Mouse (Mus musculus) limb, embryonic 15.5 days (tissue): ENCODE results near the gene Cacna1c. TPM values are rescaled to one million over a fixed set of nuclear protein-coding genes. Genes with fewer than 3 reads are reported as not detected.

ENCODE experiments used
- ATAC-seq: fragments of 200-750 bp; cut with Nextera tagmentation; 2 replicates; pipeline ENCODE4 v1.8.0; 2017; ENCODE audit warnings: low read depth, moderate TSS enrichment; ENCODE audit not compliant: insufficient number of reproducible peaks, low FRiP score, low TSS enrichment
- H3K27ac ChIP-seq: fragments of 300-500 bp; sonication (generic); 2 replicates; pipeline ENCODE4 v1.5.1; 2015; ENCODE audit warnings: moderate library complexity, mild to moderate bottlenecking, inconsistent platforms
- H3K27me3 ChIP-seq: fragments of 300-500 bp; sonication (generic); 2 replicates; pipeline ENCODE4 v1.6.1; 2015; ENCODE audit warnings: inconsistent platforms
- H3K36me3 ChIP-seq: fragments of 300-500 bp; sonication (generic); 2 replicates; pipeline ENCODE4 v1.6.1; 2015; ENCODE audit warnings: inconsistent platforms
- H3K4me1 ChIP-seq: fragments of 300-500 bp; sonication (generic); 2 replicates; pipeline ENCODE4 v1.6.1; 2015; ENCODE audit warnings: inconsistent platforms
- H3K4me2 ChIP-seq: fragments of 300-500 bp; sonication (generic); 2 replicates; pipeline ENCODE4 v1.6.1; 2015; ENCODE audit warnings: mild to moderate bottlenecking, inconsistent platforms
- H3K4me3 ChIP-seq: fragments of 300-500 bp; sonication (generic); 2 replicates; pipeline ENCODE4 v1.5.1; 2015; ENCODE audit warnings: mild to moderate bottlenecking, inconsistent platforms
- H3K9ac ChIP-seq: fragments of 300-500 bp; sonication (generic); 2 replicates; pipeline ENCODE4 v1.6.1; 2015; ENCODE audit warnings: inconsistent platforms
- H3K9me3 ChIP-seq: fragments of 300-500 bp; sonication (generic); 2 replicates; pipeline ENCODE4 v1.6.1; 2016; ENCODE audit warnings: inconsistent platforms
- WGBS: fragments of 180-500 bp; shearing (Covaris S2); methylation state at CpG from one replicate; pipeline ENCODE4 v1.1.7; 2015; 5-methylcytosine and 5-hydroxymethylcytosine counted together
- polyA plus RNA-seq: library from polyadenylated mRNA; unstranded; fragments of >200 nt; fragmentation: Nextera tagmentation; extraction: Ambion mirVana; gene quantifications from 2 replicates; pipeline ENCODE4 v1.2.1, GENCODE M21; 2015

Cacna1c gene
- polyA plus RNA-seq, 1 experiment from 2014 or later = 6.2 TPM

- whole genome bisulfite sequencing = 55% methylated on average over 7 of the region's 7 CpGs
- Histone ChIP-seq H3K27me3 (no peaks in the 10 kb centered on the region), H3K36me3 (no peaks in the 10 kb centered on the region), H3K9me3 (no peaks in the 10 kb centered on the region), H3K4me3 (no peak overlapping the region), H3K27ac (no peak overlapping the region), H3K4me2 (no peak overlapping the region), H3K4me1 (0 out of 2 replicates have a peak, but pooled peaks cover 3% of the 10 kb centered on the region), H3K9ac (no peak overlapping the region)
- ATAC-seq = no peak
Measured at GRCm38 (mm10) chr6:118870241-118870841, 325.9 kb downstream of the Cacna1c start.

DNA sequence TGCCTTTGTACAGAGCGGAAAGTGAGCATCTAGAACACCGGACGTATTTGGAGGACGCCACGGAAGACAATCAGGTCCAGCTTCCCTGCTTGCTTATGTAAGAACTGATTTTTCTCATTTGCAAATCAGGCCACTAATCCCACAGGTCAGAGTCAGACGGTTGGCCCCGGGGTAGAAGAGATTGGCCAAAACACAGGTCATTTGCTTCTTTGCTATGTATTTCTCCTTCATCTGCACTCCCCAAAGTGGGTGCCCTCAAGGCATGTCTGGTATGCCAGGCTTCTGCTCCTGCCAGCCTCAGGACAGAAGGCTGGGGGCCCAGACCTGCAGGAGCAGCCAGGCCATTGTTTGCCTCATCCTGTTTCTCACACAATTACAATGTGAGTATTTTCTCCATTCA, 328.8 kb downstream of the Cacna1c start:
- H3K27ac ChIP-seq = no peak overlapping the region
- no peak overlapping the region for H3K4me3 ChIP-seq
- H3K4me1 ChIP-seq = peaks cover 3% of the 10 kb centered on the region; the same call in 1 of the 2 replicates
- 86% methylated on average over 7 of the region's 7 CpGs for WGBS
- H3K36me3 ChIP-seq = no peaks in the 10 kb centered on the region
- H3K9me3 ChIP-seq = no peaks in the 10 kb centered on the region
- H3K4me2 ChIP-seq = no peak overlapping the region
- no peak for ATAC-seq
- H3K27me3 ChIP-seq = no peaks in the 10 kb centered on the region
- H3K9ac ChIP-seq = no peak overlapping the region

DNA sequence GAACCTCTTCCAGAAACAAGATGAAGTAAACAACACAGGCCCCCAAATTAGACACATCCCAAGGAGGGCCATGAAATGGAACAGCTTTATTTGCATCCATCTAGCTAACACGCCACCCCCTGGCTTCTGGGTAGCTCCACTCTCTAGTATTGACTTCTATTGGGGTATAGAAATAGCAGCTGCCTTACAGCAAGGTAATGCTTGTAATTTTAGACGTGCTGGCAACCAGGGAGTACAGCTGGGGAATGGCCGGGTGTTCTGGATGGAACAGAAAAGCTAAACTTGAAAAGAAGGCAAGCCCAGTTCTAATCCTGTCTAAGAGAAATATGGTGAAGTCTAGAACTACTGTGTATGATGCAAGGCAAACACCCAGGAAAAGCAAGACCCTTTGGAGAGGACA, 329.3 kb downstream of the Cacna1c start:
- peaks cover 3% of the 10 kb centered on the region; the same call in 1 of the 2 replicates for H3K4me1 ChIP-seq
- ATAC-seq = no peak
- WGBS = 38% methylated on average over 3 of the region's 3 CpGs
- no peak overlapping the region for H3K4me3 ChIP-seq
- H3K27me3 ChIP-seq = no peaks in the 10 kb centered on the region
- no peak overlapping the region for H3K9ac ChIP-seq
- no peaks in the 10 kb centered on the region for H3K36me3 ChIP-seq
- H3K27ac ChIP-seq = no peak overlapping the region
- H3K9me3 ChIP-seq = no peaks in the 10 kb centered on the region
- H3K4me2 ChIP-seq = no peak overlapping the region

- peaks cover 3% of the 10 kb centered on the region; the same call in 1 of the 2 replicates for H3K4me1 ChIP-seq
- H3K9me3 ChIP-seq = no peaks in the 10 kb centered on the region
- no peaks in the 10 kb centered on the region for H3K27me3 ChIP-seq
- no peak overlapping the region for H3K9ac ChIP-seq
- WGBS = 83% methylated on average over 5 of the region's 5 CpGs
- H3K36me3 ChIP-seq = no peaks in the 10 kb centered on the region
- H3K4me3 ChIP-seq = no peak overlapping the region
- no peak for ATAC-seq
- no peak overlapping the region for H3K4me2 ChIP-seq
- no peak overlapping the region for H3K27ac ChIP-seq
Measured at GRCm38 (mm10) chr6:118865777-118866380, 330.3 kb downstream of the Cacna1c start.

DNA sequence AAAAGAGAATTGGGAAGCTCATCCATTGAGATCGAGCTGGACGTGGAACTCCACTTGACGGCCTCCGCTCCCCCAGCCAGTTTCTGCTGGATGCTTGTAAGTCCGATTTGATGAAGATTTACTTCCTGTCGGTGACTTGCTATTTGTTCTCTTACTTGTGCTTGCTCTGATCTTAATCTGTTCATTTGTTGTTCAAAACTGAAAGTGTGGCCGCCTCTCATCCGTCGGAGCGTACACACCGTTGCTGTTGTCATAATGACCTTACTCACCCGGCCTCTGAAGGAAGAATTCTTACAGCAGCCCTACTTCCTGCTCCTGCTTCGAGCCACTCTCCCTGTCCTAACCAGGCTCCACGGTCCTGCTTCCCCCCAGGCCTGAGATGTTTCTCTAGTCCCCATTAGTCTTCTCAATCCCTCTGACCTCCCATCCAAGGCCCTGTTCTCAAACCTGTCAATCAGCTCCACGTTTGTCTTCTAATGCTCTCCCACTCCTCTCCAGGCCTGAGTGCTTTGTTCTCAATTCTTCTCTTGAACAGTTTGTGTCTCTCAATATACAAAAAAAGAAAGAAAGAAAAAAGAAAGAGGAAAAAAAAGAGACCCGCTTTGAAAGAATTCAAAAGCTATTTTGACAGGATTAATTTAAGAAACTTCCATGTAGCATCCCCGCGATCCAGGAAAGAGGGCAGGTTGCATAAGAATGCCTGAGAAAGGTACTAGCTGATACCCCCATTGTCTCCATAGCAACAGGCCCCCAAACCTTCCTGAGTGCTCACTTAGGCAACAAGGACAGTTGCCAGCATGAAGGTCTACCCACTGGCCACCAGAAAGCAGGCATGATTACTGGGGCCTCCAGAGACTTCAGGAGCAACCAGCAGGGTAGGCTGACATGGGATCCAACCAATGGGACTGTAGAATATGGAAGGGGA, 331.3 kb downstream of the Cacna1c start:
- Histone ChIP-seq H3K4me2 (no peak overlapping the region), H3K36me3 (no peaks in the 10 kb centered on the region), H3K9me3 (no peaks in the 10 kb centered on the region), H3K27ac (no peak overlapping the region), H3K4me1 (peaks cover 3% of the 10 kb centered on the region; the same call in 1 of the 2 replicates), H3K9ac (no peak overlapping the region), H3K27me3 (no peaks in the 10 kb centered on the region), H3K4me3 (no peak overlapping the region)
- no peak for ATAC-seq
- 73% methylated on average over 18 of the region's 18 CpGs for WGBS

- H3K27ac ChIP-seq = no peak overlapping the region
- ATAC-seq = no peak
- no peaks in the 10 kb centered on the region for H3K9me3 ChIP-seq
- H3K27me3 ChIP-seq = no peaks in the 10 kb centered on the region
- no peaks in the 10 kb centered on the region for H3K36me3 ChIP-seq
- 89% methylated on average over 9 of the region's 9 CpGs for WGBS
- H3K9ac ChIP-seq = no peak overlapping the region
- H3K4me2 ChIP-seq = no peak overlapping the region
- H3K4me3 ChIP-seq = no peak overlapping the region
- peaks cover 3% of the 10 kb centered on the region; the same call in 1 of the 2 replicates for H3K4me1 ChIP-seq
Measured at GRCm38 (mm10) chr6:118862727-118863126, 333.5 kb downstream of the Cacna1c start.

DNA sequence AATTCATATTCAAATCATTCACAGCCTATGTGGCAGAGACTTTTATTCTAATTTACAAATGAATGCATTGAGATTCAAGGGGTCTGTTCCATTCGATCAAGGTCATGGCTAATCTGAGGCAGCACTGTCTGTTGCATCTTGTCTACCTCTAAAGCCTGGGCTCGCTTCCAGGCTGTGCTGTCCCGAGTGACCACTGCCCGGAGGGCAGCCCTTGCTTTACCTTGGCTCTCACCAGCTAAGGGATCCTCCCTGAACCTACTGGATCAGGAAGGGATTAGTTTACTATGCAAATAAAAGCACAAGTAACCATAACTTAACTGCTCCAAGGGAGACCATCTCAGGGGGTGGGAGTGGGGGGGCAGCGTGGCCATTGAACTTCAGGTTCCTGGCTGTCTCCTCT, 334.1 kb downstream of the Cacna1c start:
- no peaks in the 10 kb centered on the region for H3K27me3 ChIP-seq
- WGBS = 88% methylated on average over 5 of the region's 5 CpGs
- no peaks in the 10 kb centered on the region for H3K36me3 ChIP-seq
- no peak overlapping the region for H3K9ac ChIP-seq
- ATAC-seq = no peak
- H3K9me3 ChIP-seq = no peaks in the 10 kb centered on the region
- peaks cover 2% of the 10 kb centered on the region; the same call in 1 of the 2 replicates for H3K4me1 ChIP-seq
- H3K4me3 ChIP-seq = no peak overlapping the region
- H3K4me2 ChIP-seq = no peak overlapping the region
- H3K27ac ChIP-seq = no peak overlapping the region

- H3K36me3 ChIP-seq = no peaks in the 10 kb centered on the region
- H3K27me3 ChIP-seq = no peaks in the 10 kb centered on the region
- no peak overlapping the region for H3K4me2 ChIP-seq
- H3K9ac ChIP-seq = no peak overlapping the region
- no peak overlapping the region for H3K27ac ChIP-seq
- H3K4me1 ChIP-seq = no peaks in the 10 kb centered on the region; the same call in 1 of the 2 replicates
- ATAC-seq = no peak
- H3K9me3 ChIP-seq = no peaks in the 10 kb centered on the region
- no peak overlapping the region for H3K4me3 ChIP-seq
- WGBS = 35% methylated on average over 1 of the region's 1 CpGs
Measured at GRCm38 (mm10) chr6:118858431-118858830, 337.8 kb downstream of the Cacna1c start.

GRCm38 (mm10) chr6:118852131-118852530, 344.1 kb downstream of the Cacna1c start:
- no peaks in the 10 kb centered on the region for H3K27me3 ChIP-seq
- no peaks in the 10 kb centered on the region for H3K4me1 ChIP-seq
- no peaks in the 10 kb centered on the region for H3K36me3 ChIP-seq
- no peak for ATAC-seq
- no peak overlapping the region for H3K4me2 ChIP-seq
- H3K4me3 ChIP-seq = no peak overlapping the region
- H3K9me3 ChIP-seq = no peaks in the 10 kb centered on the region
- no peak overlapping the region for H3K27ac ChIP-seq
- 69% methylated on average over 6 of the region's 6 CpGs for WGBS
- H3K9ac ChIP-seq = no peak overlapping the region

DNA sequence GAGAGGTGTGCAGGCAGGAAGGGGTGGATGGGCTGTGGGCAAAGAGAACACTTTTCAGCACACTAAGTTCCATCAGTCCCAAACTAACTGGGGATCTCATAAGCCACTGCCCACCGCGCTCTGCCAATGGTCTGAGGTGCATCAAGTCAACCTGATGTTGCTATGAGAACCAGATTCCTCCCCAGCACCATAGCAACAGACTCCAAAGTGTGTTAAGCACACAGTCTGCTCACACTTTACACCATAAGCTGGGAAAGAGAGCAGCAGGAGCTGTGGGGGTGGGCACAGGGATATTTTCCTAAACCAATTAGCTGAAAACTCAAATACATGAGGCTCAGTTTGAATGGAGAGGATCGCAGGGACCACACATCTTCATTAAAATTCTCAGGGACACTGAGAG, 345.1 kb downstream of the Cacna1c start:
- WGBS = 92% methylated on average over 3 of the region's 3 CpGs
- Histone ChIP-seq H3K4me3 (no peak overlapping the region), H3K27me3 (no peaks in the 10 kb centered on the region), H3K36me3 (no peaks in the 10 kb centered on the region), H3K4me1 (no peaks in the 10 kb centered on the region), H3K9ac (no peak overlapping the region), H3K27ac (no peak overlapping the region), H3K4me2 (no peak overlapping the region), H3K9me3 (no peaks in the 10 kb centered on the region)
- ATAC-seq = no peak

GRCm38 (mm10) chr6:118848640-118849039, 347.6 kb downstream of the Cacna1c start:
- no peak overlapping the region for H3K4me3 ChIP-seq

DNA sequence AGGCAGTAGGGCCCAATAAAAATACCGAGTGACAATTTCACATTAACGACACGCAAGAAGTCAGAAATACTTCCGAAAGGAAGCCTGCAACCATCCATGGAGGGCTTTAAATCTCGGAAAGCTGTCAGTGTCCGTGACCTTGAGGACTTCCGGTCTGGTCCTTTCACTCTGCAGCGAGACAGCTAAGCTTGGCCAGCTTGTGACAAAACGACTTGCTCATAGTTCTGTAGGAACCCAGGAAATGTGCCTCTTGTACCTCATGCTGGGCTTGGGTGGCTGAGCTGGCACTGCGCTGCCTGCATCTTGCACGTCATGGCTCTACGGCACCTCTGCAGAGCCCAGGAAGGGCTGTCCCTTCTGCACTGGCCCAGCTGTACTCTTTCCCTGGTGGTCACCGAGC, 348.5 kb downstream of the Cacna1c start:
- no peaks in the 10 kb centered on the region for H3K9me3 ChIP-seq
- peaks cover 3% of the 10 kb centered on the region; the same call in 1 of the 2 replicates for H3K4me1 ChIP-seq
- H3K27me3 ChIP-seq = no peaks in the 10 kb centered on the region
- no peak for ATAC-seq
- H3K4me3 ChIP-seq = no peak overlapping the region
- H3K27ac ChIP-seq = no peak overlapping the region
- no peaks in the 10 kb centered on the region for H3K36me3 ChIP-seq
- 74% methylated on average over 13 of the region's 13 CpGs for WGBS
- no peak overlapping the region for H3K4me2 ChIP-seq
- H3K9ac ChIP-seq = no peak overlapping the region

More at GRCm38 (mm10) chr6:118848640-118849039, 347.6 kb downstream of the Cacna1c start:
- no peaks in the 10 kb centered on the region for H3K27me3 ChIP-seq
- no peak for ATAC-seq
- H3K4me2 ChIP-seq = no peak overlapping the region
- 77% methylated on average over 2 of the region's 2 CpGs for WGBS
- peaks cover 3% of the 10 kb centered on the region; the same call in 1 of the 2 replicates for H3K4me1 ChIP-seq
- no peak overlapping the region for H3K9ac ChIP-seq
- no peak overlapping the region for H3K27ac ChIP-seq
- no peaks in the 10 kb centered on the region for H3K9me3 ChIP-seq
- no peaks in the 10 kb centered on the region for H3K36me3 ChIP-seq
